Mouse (Mus musculus): Measurements from ENCODE around the gene Hunk. TPM values are rescaled to one million over a fixed set of nuclear protein-coding genes. Genes with fewer than 3 reads are reported as not detected.

The Hunk gene
- 10.3 and 11.1 TPM in 2 replicates for polyA plus RNA-seq (2015; fragmentation: Nextera tagmentation; extraction: Ambion mirVana)

DNA sequence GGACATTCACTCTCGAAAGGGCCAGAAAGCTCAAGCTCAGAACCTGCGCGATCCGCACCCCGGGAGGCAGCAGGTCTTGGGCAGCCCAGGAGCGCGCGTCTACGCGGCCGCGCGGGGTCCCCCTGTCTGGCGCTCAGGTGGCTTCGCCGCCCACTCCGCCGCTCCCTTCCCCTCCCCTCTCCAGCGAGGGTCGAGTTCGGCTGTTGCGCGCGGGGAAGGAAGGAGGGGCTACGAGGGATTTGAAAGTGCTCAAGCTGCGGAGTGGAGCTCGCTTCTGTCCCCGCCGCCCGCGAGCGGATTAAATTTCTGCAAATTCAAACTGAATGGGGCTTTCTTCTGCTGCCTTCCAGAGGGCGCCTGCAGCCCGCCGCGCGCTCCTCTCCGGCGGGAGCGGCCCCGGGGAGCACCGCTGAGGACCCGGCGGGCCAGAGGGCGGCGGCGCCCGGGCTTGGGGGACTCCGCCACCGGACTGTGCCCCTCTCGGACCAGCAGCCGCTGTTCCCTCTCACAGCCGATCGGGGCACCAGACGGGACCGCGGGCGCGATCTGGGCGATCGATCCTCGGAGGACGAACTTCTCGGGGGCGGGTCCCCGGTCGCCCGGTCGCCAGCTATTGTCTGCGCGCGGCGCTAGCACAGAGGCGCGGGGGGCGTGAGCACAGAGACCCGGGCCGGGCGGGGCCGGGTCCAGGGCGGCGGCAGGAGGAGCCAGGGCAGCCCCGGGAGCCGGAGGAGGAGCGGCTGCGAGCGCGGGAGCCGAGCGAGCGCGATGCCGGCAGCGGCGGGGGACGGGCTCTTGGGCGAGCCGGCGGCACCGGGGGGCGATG lies at the start of gene Hunk:
Gene Hunk, plus strand, starts transcription at position 326 of the 826 bp plus-strand sequence.
- Histone ChIP-seq H3K4me2 (peak within 1 kb of the TSS; percentile 93), H3K4me1 (peaks cover 52% of the 10 kb centered on the region), H3K27ac (peak within 1 kb of the TSS; percentile 99), H3K9me3 (replicated peaks) (no peaks in the 10 kb centered on the region; the same call in 1 of the 2 replicates), H3K27me3 (no peaks in the 10 kb centered on the region), H3K36me3 (ENCODE audit: poor library complexity, severe bottlenecking) (peaks cover 12% of the 10 kb centered on the region), H3K9ac (peak within 1 kb of the TSS; percentile 97), H3K4me3 (peak within 1 kb of the TSS; percentile 93)
- peak; percentile 82 for ATAC-seq
- WGBS, result under 1% methylated on average over 94 of the region's 101 CpGs

DNA sequence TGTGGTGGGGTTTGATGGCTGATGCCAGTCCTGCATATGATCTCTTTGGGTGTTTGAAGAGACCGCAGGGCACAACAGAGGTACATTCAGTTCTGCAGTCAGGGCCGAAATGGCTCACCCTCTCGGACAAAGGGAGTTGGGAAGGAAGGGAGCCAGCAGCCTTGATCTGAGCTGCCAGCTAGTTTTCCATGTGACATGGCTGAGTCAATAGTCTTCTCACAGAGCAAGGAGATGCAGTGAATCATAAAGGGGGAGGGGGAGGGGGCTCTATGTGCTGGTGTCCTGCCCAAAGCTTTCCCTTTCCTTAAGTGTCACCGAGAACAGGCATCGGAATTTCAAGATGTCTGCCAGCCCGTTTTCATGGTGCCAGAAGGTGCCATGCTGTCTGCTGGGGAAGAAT lies 46.8 kb upstream of the Hunk start:
- Histone ChIP-seq H3K4me2 (no peak overlapping the region), H3K9me3 (replicated peaks) (no peaks in the 10 kb centered on the region), H3K4me3 (no peak overlapping the region), H3K27ac (no peak overlapping the region), H3K9ac (no peak overlapping the region), H3K36me3 (ENCODE audit: poor library complexity, severe bottlenecking) (no peaks in the 10 kb centered on the region), H3K4me1 (no peaks in the 10 kb centered on the region), H3K27me3 (no peaks in the 10 kb centered on the region)
- no peak for ATAC-seq
- 84% methylated on average over 6 of the region's 6 CpGs for WGBS

DNA sequence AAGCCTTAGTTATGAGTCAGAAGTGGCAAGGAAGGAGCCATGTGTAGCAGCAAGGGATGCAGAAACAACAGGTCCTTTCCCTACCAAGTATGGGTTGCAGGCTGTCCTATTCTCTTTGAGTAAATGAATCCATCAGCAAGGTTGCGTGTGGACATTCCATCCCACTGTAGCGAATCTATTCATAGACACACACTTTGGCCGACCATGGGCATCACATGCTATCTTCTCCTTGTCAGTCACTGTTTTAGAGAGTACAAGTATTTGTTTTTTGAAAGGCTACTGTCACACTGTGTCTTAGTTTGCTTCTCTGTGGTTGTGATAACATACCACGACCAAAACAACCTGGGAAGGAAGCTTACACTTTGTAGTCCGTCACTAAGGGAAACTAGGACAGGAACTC lies 44.7 kb upstream of the Hunk start:
- H3K9me3 ChIP-seq (replicated peaks), result no peaks in the 10 kb centered on the region
- no peaks in the 10 kb centered on the region for H3K4me1 ChIP-seq
- H3K4me3 ChIP-seq, result no peak overlapping the region
- H3K27me3 ChIP-seq, result no peaks in the 10 kb centered on the region
- WGBS, result 94% methylated on average over 5 of the region's 5 CpGs
- no peak overlapping the region for H3K4me2 ChIP-seq
- no peak overlapping the region for H3K9ac ChIP-seq
- H3K36me3 ChIP-seq (ENCODE audit: poor library complexity, severe bottlenecking), result no peaks in the 10 kb centered on the region
- H3K27ac ChIP-seq, result no peak overlapping the region
- no peak for ATAC-seq

DNA sequence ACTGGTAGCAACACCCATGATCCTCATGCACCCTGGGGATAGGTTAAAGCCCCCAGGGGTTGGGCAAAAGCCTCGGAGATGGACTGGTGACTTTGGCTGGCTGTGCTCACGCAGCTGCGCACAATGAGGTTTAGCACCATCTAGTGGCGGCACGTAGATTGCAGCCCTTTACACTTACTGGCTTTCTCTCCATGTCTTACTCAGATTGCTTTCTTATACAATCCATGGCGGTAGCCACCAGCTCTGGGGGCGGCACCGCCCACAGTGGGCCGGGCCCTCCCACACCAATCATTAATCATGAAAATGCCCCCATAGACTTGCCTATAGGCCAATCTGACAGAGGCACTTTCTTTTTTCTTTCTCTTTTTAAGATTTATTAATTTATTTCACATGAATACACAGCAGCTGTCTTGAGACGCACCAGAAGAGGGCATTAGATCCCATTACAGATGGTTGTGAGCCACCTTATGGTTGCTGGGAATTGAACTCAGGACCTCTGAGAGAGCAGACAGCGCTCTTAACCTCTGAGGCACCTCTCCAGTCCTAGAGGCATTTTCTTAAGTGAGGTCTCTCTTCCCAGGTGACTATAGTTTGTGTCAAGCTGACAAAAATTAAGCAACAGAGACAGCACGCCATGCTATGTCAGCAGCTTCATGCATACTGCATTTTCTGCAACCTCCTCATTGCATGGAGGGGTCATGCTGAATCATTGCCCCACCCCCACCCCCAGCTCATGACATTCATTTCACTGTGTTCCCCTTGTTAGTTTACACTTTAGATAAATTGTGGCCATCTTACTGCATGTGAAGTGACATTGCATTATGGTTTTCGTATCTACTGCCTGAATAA lies 35.9 kb upstream of the Hunk start:
- no peak overlapping the region; the same call in 1 of the 2 replicates for H3K27ac ChIP-seq
- no peaks in the 10 kb centered on the region for H3K9me3 ChIP-seq (replicated peaks)
- H3K4me2 ChIP-seq, result no peak overlapping the region
- 28% methylated on average over 12 of the region's 13 CpGs for WGBS
- H3K4me1 ChIP-seq, result 0 out of 2 replicates have a peak, but pooled peaks cover 9% of the 10 kb centered on the region
- H3K4me3 ChIP-seq, result no peak overlapping the region
- no peaks in the 10 kb centered on the region for H3K36me3 ChIP-seq (ENCODE audit: poor library complexity, severe bottlenecking)
- ATAC-seq, result peak; percentile 91
- H3K9ac ChIP-seq, result no peak overlapping the region
- H3K27me3 ChIP-seq, result no peaks in the 10 kb centered on the region

DNA sequence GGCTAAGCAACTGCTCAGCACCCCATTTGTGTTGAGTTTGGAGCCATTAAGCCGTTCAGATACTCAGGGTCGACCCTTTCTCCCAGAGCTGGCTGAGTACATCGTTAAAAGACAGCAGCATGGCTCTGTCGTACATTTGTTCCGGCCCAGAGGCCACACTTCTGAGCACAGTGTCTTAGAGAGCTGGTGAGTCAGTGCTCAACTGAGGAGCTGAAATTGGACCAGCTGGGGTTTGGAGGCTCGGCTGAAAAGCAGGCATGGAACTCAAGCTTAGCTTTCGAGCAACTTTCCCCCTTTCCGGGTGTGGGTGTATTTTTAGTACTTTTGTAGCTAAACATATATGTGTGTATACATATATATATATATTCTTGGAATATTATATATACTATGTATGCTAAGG lies 34.1 kb upstream of the Hunk start:
- WGBS, result 50% methylated on average over 8 of the region's 8 CpGs
- Histone ChIP-seq H3K4me2 (no peak overlapping the region), H3K27me3 (no peaks in the 10 kb centered on the region), H3K9ac (no peak overlapping the region), H3K36me3 (ENCODE audit: poor library complexity, severe bottlenecking) (no peaks in the 10 kb centered on the region), H3K9me3 (replicated peaks) (no peaks in the 10 kb centered on the region), H3K4me3 (no peak overlapping the region), H3K4me1 (0 out of 2 replicates have a peak, but pooled peaks cover 9% of the 10 kb centered on the region), H3K27ac (0 out of 2 replicates have a peak overlapping the region, but pooled peaks have one; percentile 35)
- no peak for ATAC-seq

DNA sequence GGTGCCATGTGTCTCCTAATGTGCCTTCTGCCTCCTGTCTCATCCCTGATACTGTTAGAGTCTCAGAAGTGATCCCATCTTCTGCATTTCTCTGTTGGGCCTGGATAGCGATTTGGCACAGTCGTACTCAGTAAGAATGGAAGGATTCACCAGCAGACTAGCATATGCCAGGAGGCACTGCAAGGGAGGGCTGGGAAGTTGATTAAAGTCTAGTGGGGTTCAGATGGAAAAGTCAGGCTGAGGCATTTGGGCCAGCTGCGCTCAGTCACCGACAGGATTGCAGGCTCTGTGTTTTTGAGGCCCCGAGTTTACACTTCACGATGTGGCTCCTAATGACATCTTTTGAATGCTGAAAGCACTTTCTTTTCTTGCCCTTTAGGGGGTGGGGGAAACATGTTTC lies 33.1 kb upstream of the Hunk start:
- Histone ChIP-seq H3K27ac (peak overlapping the region; percentile 65), H3K4me3 (no peak overlapping the region)
- WGBS, result 46% methylated on average over 6 of the region's 6 CpGs

DNA sequence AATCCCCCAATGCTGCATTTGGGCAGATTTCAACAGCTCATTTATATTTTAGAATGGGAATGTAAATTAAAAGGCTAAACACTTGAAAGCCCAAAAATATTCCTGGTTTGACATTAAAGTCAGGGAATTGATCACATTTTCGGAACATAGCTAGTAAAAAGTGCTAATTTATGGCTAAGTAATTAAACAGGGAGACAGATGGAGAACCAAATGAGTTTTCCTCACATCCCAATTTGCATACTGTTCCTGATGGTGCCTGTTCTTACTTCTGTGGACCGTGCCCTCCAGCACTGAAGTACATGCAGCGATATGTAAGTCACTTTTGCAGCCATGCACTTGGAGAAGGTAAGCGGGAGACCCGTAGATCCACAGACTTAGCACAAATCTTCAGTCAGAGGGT lies 32.7 kb upstream of the Hunk start:
- H3K4me1 ChIP-seq, result 0 out of 2 replicates have a peak, but pooled peaks cover 9% of the 10 kb centered on the region
- H3K4me3 ChIP-seq, result no peak overlapping the region
- H3K9me3 ChIP-seq (replicated peaks), result no peaks in the 10 kb centered on the region
- no peaks in the 10 kb centered on the region for H3K27me3 ChIP-seq
- H3K9ac ChIP-seq, result no peak overlapping the region
- H3K36me3 ChIP-seq (ENCODE audit: poor library complexity, severe bottlenecking), result no peaks in the 10 kb centered on the region
- H3K4me2 ChIP-seq, result no peak overlapping the region
- peak overlapping the region; percentile 66 for H3K27ac ChIP-seq
- WGBS, result 61% methylated on average over 5 of the region's 5 CpGs
- peak; percentile 82; the same call in 1 of the 2 replicates for ATAC-seq

More for the DNA sequence above, 33.1 kb upstream of the Hunk start:
- H3K27me3 ChIP-seq, result no peaks in the 10 kb centered on the region
- H3K36me3 ChIP-seq (ENCODE audit: poor library complexity, severe bottlenecking), result no peaks in the 10 kb centered on the region
- H3K9ac ChIP-seq, result no peak overlapping the region
- peak; percentile 84 for ATAC-seq
- H3K9me3 ChIP-seq (replicated peaks), result no peaks in the 10 kb centered on the region
- no peak overlapping the region for H3K4me2 ChIP-seq
- H3K4me1 ChIP-seq, result 0 out of 2 replicates have a peak, but pooled peaks cover 9% of the 10 kb centered on the region

DNA sequence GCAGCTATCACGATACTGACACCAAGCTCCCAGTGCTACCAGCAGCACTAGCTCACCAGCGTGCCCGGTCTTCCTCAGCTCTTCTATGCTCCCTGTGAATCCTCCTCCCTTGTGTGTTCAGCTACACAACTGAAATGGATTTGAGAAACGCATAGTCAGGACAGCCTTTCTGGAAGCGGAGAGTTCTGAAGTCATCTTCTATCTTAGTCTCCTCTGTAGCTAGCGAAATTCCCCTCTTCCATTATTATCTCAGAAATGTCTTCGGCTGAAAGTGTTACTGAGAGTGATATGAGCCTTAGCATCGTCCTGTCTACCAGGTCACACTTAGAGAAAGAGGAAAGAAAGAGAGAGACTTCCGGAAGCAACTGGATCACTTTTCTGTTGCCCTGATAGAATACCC lies 26.5 kb upstream of the Hunk start:
- Histone ChIP-seq H3K27me3 (no peaks in the 10 kb centered on the region), H3K9ac (no peak overlapping the region), H3K27ac (peak overlapping the region; percentile 14; the same call in 1 of the 2 replicates), H3K4me1 (peaks cover 13% of the 10 kb centered on the region), H3K36me3 (ENCODE audit: poor library complexity, severe bottlenecking) (no peaks in the 10 kb centered on the region), H3K4me2 (no peak overlapping the region), H3K9me3 (replicated peaks) (no peaks in the 10 kb centered on the region), H3K4me3 (no peak overlapping the region)
- no peak for ATAC-seq
- WGBS, result 84% methylated on average over 9 of the region's 9 CpGs

DNA sequence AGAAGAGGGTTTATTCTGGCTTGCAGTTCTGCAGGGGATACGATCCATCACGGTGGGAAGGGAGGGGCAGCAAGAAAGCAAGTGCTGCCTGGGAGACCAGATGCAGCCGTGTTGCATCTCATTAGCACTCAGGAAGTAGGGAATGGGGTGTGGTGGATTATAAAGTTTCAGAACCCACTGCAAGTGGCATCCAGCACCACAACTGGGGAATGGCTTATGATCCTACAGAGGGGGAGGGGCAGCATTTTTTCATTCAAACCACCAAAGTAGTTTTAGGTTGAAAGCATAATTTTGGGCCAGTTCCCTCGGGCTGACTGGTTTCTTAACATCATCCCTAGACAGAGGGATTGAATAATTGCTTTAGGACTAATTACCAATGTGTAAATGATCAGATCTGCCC lies 26.1 kb upstream of the Hunk start:
- WGBS, result 18% methylated on average over 4 of the region's 4 CpGs
- H3K36me3 ChIP-seq (ENCODE audit: poor library complexity, severe bottlenecking), result no peaks in the 10 kb centered on the region
- peaks cover 13% of the 10 kb centered on the region for H3K4me1 ChIP-seq
- H3K27me3 ChIP-seq, result no peaks in the 10 kb centered on the region
- no peak for ATAC-seq
- H3K4me2 ChIP-seq, result no peak overlapping the region
- no peaks in the 10 kb centered on the region for H3K9me3 ChIP-seq (replicated peaks)
- 0 out of 2 replicates have a peak overlapping the region, but pooled peaks have one; percentile 2 for H3K27ac ChIP-seq
- no peak overlapping the region for H3K9ac ChIP-seq
- H3K4me3 ChIP-seq, result no peak overlapping the region

DNA sequence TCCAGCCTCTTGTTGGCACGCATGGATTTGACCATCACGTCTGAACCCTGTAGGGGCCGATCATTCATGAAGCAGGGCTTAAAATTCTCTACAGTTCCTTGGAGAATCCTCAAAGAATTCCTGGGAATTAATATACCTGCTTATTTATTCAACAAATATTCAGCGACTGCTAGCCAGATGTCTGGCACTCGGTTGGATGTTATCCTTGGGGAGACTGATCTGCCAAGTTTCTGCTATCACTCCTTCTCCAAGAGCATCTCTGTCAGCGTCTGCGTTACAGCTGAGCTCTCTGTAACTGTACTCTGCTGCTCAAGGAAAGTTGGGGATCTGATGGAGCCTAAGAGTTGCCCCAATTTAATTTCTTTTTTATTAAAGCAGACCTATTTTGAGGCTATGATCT lies 25.5 kb upstream of the Hunk start:
- peaks cover 13% of the 10 kb centered on the region for H3K4me1 ChIP-seq
- no peak overlapping the region for H3K4me2 ChIP-seq
- no peak overlapping the region for H3K4me3 ChIP-seq
- no peaks in the 10 kb centered on the region for H3K27me3 ChIP-seq
- no peaks in the 10 kb centered on the region for H3K36me3 ChIP-seq (ENCODE audit: poor library complexity, severe bottlenecking)
- ATAC-seq, result no peak
- 0 out of 2 replicates have a peak overlapping the region, but pooled peaks have one; percentile 2 for H3K27ac ChIP-seq
- no peaks in the 10 kb centered on the region for H3K9me3 ChIP-seq (replicated peaks)
- WGBS, result 63% methylated on average over 7 of the region's 7 CpGs
- H3K9ac ChIP-seq, result no peak overlapping the region

DNA sequence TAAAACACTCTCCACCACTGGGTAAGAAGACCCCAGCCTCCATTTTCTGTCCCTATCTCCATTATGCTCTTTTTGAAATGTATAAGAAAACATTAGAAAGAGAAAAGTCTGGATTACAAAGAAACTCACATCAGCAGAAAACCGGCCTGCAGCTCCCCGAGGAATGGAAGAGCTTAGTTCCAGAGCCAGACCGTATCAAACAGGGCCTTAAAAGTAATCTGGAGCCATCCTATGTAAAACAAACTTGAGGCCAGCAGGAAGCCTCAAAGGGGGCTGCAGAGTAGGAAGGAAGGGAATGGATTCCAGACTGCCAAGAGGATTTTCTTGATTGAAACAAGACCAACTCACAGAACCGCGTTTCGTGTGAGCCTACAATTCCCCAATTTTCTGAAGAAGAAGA lies 22.9 kb upstream of the Hunk start:
- ATAC-seq, result no peak
- Histone ChIP-seq H3K4me2 (no peak overlapping the region), H3K9me3 (replicated peaks) (no peaks in the 10 kb centered on the region), H3K36me3 (ENCODE audit: poor library complexity, severe bottlenecking) (no peaks in the 10 kb centered on the region), H3K27me3 (no peaks in the 10 kb centered on the region), H3K4me3 (no peak overlapping the region), H3K9ac (no peak overlapping the region), H3K4me1 (peaks cover 13% of the 10 kb centered on the region), H3K27ac (no peak overlapping the region)
- WGBS, result 77% methylated on average over 6 of the region's 6 CpGs

DNA sequence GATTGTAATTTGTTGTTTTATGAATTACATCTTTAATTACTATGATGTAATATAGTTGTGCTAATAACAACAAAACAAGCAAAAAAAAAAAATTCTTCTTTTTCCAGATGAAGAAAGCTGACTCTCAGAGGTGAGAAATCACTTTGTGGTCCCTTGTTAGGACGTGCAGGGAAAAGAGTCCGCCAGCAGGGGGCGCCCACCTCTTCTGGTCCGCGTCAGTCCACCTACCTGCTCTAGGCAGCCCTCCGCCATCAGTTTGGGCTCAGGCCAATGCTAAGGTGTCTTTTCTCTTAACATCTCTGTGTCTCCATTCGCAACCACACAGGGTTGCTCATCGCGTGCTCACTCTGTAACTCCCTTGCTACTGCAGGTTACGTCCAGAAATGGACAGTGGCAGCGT lies 5.9 kb upstream of the Hunk start:
- no peak overlapping the region for H3K4me3 ChIP-seq
- peaks cover 5% of the 10 kb centered on the region; the same call in 1 of the 2 replicates for H3K27me3 ChIP-seq
- H3K4me1 ChIP-seq, result peaks cover 11% of the 10 kb centered on the region
- peak; percentile 74; the same call in 1 of the 2 replicates for ATAC-seq
- no peaks in the 10 kb centered on the region; the same call in 1 of the 2 replicates for H3K9me3 ChIP-seq (replicated peaks)
- H3K4me2 ChIP-seq, result no peak overlapping the region
- H3K27ac ChIP-seq, result no peak overlapping the region
- no peak overlapping the region for H3K9ac ChIP-seq
- H3K36me3 ChIP-seq (ENCODE audit: poor library complexity, severe bottlenecking), result no peaks in the 10 kb centered on the region
- WGBS, result 15% methylated on average over 11 of the region's 11 CpGs
